Mouse (Mus musculus): ENCODE measurements around the gene Fgd2. TPM values are rescaled to one million over a fixed set of nuclear protein-coding genes. Genes with fewer than 3 reads are reported as not detected.
"Not testable (repeated sequence)": the region's sequence is repeated elsewhere in the genome, so short reads cannot be mapped to it uniquely, and the experiment has no call there.

Gene Fgd2
- polyA plus RNA-seq, 1 experiment from 2014 or later: 7.7 TPM

DNA sequence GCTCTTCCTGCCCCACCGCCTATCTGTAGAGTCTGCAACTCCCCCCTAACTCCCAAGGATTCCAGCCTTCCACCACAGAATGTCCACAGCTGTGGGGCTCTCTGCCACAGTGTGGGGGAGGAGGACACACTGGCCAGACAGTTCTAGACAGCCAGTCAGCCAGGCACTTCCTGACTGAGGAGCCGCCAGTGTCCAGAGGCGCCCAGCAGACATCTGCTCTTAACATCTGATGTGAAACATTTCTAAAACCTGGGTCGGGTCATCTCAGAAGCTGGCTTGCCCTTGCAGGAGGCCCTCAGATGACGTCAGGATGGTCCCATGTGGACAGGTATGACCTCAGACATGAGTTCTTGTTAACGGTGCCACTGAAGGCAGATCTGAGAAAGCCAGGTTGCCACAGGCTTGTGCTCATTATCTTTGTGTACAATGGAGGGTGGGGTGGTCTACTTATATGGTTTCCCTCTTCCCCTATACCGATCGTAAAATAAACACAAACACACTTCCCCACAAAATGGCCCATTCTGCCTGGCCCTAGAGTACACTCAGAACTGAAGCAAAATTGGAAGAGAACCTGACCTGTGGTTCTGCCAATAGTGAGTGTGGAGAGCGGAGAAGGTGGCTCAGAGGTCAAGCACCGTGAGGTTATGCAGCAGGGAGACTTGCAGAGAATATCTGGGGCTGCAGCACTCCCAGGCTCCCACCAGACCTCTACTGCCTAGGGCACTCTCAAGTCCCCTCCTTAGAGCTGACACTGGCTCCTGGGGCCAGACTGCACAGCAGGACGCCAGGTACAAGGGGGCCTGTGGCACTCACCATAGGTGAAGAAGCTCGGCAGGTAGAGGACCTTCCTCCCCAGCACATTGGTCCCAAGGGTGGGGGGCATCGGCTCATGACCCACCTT is 18.5 kb upstream of the Fgd2 start:
- ATAC-seq (ENCODE audit: low read depth): no peak
- Histone ChIP-seq H3K9ac (ENCODE audit: low read depth, low read length) (no peak overlapping the region), H3K9me3 (replicated peaks; ENCODE audit: control insufficient read depth, low read length) (no peaks in the 10 kb centered on the region), H3K27me3 (ENCODE audit: control insufficient read depth, insufficient read depth, low read depth, low read length) (no peaks in the 10 kb centered on the region), H3K4me3 (ENCODE audit: low read depth, low read length) (no peak overlapping the region), H3K4me2 (ENCODE audit: low read depth, low read length) (no peak overlapping the region), H3K27ac (ENCODE audit: low read length) (peak overlapping the region; percentile 55; the same call in 1 of the 2 replicates), H3K4me1 (ENCODE audit: control insufficient read depth, low read depth, low read length) (peaks cover 31% of the 10 kb centered on the region), H3K36me3 (ENCODE audit: control insufficient read depth, insufficient read depth) (peaks cover 6% of the 10 kb centered on the region; the same call in 1 of the 2 replicates)
- WGBS (ENCODE audit: insufficient replicate concordance): 46% methylated on average over 13 of the region's 13 CpGs

DNA sequence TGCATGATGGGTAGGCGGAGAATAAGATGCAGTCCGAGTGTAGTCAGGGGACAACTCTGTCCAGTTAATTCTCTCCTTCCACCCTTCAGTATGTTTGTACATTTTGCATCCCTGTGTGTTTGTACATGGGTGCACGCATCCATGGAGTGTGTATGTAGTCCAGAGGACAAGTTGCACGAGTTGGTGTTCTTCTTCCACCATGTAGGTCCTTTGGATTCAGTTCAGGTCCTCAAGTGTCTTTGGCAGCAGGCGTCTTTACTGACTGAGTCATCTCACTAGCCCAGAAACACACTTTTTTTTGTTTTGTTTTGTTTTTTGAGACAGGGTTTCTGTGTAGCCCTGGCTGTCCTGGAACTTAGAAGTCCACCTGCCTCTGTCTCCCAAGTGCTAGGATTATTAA is 17.5 kb upstream of the Fgd2 start:
- H3K27ac ChIP-seq (ENCODE audit: low read length): no peak overlapping the region
- no peak overlapping the region for H3K9ac ChIP-seq (ENCODE audit: low read depth, low read length)
- H3K27me3 ChIP-seq (ENCODE audit: control insufficient read depth, insufficient read depth, low read depth, low read length): no peaks in the 10 kb centered on the region
- H3K4me1 ChIP-seq (ENCODE audit: control insufficient read depth, low read depth, low read length): peaks cover 35% of the 10 kb centered on the region
- ATAC-seq (ENCODE audit: low read depth): no peak
- H3K9me3 ChIP-seq (replicated peaks; ENCODE audit: control insufficient read depth, low read length): no peaks in the 10 kb centered on the region
- 74% methylated on average over 5 of the region's 5 CpGs for WGBS (ENCODE audit: insufficient replicate concordance)
- H3K36me3 ChIP-seq (ENCODE audit: control insufficient read depth, insufficient read depth): peaks cover 3% of the 10 kb centered on the region; the same call in 1 of the 2 replicates
- no peak overlapping the region for H3K4me3 ChIP-seq (ENCODE audit: low read depth, low read length)
- H3K4me2 ChIP-seq (ENCODE audit: low read depth, low read length): no peak overlapping the region

DNA sequence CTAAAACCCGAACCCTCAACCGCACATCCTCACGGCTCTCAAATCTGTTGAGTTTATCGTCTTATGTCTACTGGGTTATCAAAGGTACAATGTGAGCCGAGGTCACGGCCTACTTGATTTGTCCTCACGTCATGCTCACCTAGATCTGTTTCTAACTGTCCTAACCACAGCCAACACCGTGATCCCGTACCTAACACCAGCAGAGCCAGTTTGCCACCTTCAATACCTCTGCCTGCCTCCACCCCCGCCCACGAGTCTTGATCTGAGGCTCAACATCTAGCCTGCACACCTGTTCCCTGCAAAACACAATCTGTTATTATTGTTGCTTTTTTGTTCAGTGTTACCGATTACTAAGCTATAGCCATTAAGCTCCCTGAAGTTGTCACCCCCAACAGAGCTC is 15.4 kb upstream of the Fgd2 start:
- H3K27ac ChIP-seq (ENCODE audit: low read length): no peak overlapping the region
- H3K9ac ChIP-seq (ENCODE audit: low read depth, low read length): no peak overlapping the region
- H3K4me1 ChIP-seq (ENCODE audit: control insufficient read depth, low read depth, low read length): peaks cover 35% of the 10 kb centered on the region
- H3K27me3 ChIP-seq (ENCODE audit: control insufficient read depth, insufficient read depth, low read depth, low read length): no peaks in the 10 kb centered on the region
- H3K4me3 ChIP-seq (ENCODE audit: low read depth, low read length): no peak overlapping the region
- 81% methylated on average over 12 of the region's 12 CpGs for WGBS (ENCODE audit: insufficient replicate concordance)
- H3K9me3 ChIP-seq (replicated peaks; ENCODE audit: control insufficient read depth, low read length): no peaks in the 10 kb centered on the region
- H3K4me2 ChIP-seq (ENCODE audit: low read depth, low read length): no peak overlapping the region
- H3K36me3 ChIP-seq (ENCODE audit: control insufficient read depth, insufficient read depth): no peaks in the 10 kb centered on the region
- ATAC-seq (ENCODE audit: low read depth): no peak

DNA sequence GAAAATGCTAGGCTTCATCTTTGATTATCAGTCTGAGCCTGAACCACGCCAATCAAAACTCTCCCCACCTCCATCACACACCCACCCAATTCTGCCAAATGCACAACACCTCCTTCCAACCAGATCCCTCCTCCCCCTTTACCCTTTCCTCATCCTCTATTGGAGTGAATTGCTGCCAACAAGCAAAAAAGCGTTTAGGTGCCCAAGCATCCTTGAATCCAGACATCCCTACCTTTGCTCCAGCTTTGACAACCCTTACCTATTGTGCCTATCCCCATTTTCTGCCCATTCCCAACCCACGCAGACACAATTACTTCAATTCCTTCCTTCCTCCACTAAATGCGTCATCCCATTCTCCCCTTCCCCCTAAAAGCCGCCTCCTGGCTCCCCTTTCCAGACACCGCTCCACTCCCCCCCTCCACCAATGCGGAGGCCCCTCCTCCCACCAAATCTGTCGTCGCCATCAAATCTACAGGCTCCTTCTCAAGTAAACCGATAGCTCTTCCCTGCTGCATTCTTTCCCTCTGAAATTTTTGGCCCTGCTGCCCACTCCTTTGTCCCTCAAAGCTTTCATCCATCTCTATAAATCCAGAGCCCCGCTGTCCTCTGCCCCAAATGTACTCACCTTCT is 14.1 kb upstream of the Fgd2 start:
- Histone ChIP-seq H3K9ac (ENCODE audit: low read depth, low read length) (peak overlapping the region; percentile 84), H3K4me1 (ENCODE audit: control insufficient read depth, low read depth, low read length) (peaks cover 33% of the 10 kb centered on the region), H3K27me3 (ENCODE audit: control insufficient read depth, insufficient read depth, low read depth, low read length) (no peaks in the 10 kb centered on the region), H3K9me3 (replicated peaks; ENCODE audit: control insufficient read depth, low read length) (no peaks in the 10 kb centered on the region), H3K36me3 (ENCODE audit: control insufficient read depth, insufficient read depth) (no peaks in the 10 kb centered on the region), H3K4me2 (ENCODE audit: low read depth, low read length) (peak overlapping the region; percentile 84), H3K4me3 (ENCODE audit: low read depth, low read length) (peak overlapping the region; percentile 92), H3K27ac (ENCODE audit: low read length) (peak overlapping the region; percentile 80; the same call in 1 of the 2 replicates)
- 9% methylated on average over 11 of the region's 11 CpGs for WGBS (ENCODE audit: insufficient replicate concordance)
- no peak for ATAC-seq (ENCODE audit: low read depth)

DNA sequence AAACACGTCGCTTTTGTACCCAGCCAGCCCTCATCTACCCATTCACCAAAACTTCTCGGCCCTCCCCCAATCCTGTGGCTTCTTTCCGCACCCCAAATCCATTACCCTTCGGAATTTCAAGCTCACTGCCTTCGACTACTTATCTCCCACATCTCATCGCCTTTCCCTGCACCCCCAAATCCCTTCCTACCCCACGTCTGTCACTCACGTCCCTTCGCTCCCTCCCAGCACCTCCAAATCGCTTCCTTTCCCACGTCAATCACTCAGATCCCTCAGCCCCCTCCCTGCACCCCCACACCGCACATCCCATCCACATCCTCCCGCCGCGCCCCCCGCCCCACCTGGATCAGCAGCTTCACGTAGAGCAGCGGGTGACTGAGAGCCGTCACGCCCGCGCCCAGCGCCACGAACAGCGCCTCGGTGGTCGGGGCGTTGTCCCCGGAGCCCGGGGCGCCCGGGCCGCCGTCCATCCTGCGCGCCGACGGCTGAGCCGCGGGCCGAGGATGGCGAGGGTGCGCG is 13.5 kb upstream of the Fgd2 start:
- Histone ChIP-seq H3K4me2 (ENCODE audit: low read depth, low read length) (peak overlapping the region; percentile 84), H3K27me3 (ENCODE audit: control insufficient read depth, insufficient read depth, low read depth, low read length) (no peaks in the 10 kb centered on the region), H3K27ac (ENCODE audit: low read length) (peak overlapping the region; percentile 80), H3K4me3 (ENCODE audit: low read depth, low read length) (peak overlapping the region; percentile 92), H3K9me3 (replicated peaks; ENCODE audit: control insufficient read depth, low read length) (no peaks in the 10 kb centered on the region), H3K36me3 (ENCODE audit: control insufficient read depth, insufficient read depth) (no peaks in the 10 kb centered on the region), H3K9ac (ENCODE audit: low read depth, low read length) (peak overlapping the region; percentile 84), H3K4me1 (ENCODE audit: control insufficient read depth, low read depth, low read length) (peaks cover 27% of the 10 kb centered on the region)
- no peak for ATAC-seq (ENCODE audit: low read depth)
- under 1% methylated on average over 45 of the region's 45 CpGs for WGBS (ENCODE audit: insufficient replicate concordance)

DNA sequence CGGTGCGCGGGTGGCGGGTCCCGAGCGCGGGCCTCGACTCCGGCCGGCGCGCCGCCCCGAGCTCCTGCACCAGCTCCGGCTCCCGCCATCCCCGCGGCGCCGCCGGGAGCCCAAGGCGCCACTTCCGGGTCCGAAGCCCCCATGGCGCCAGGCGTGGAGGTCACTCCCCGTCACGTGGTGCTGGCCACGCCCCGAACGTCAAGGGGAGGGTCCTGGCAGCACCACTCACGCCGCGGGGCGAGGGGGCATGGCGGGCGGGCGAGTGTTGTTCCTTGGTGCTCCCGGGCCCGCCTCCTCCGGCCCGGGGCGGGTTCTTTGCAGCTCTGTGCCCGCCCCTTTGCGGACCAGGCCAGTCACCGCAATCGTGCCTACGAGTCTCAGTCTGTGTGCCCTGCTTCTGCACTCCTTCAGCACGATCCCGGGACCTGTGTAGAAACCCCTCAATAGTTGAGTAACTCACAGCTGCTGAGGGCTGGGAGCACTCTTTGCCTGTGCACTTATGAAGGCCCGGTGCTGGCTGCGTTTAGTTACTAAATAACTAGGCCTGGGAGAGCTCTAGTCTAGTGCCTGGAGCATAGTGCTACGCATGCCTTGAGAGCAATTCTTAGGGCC is 13.0 kb upstream of the Fgd2 start, which contains the start of gene Mtch1:
Mtch1 (minus strand) TSS at position 290 of the 612 bp plus-strand sequence.
- Histone ChIP-seq H3K9ac (ENCODE audit: low read depth, low read length) (peak within 1 kb of the TSS; percentile 84), H3K4me2 (ENCODE audit: low read depth, low read length) (peak within 1 kb of the TSS; percentile 84), H3K27me3 (ENCODE audit: control insufficient read depth, insufficient read depth, low read depth, low read length) (no peaks in the 10 kb centered on the region), H3K36me3 (ENCODE audit: control insufficient read depth, insufficient read depth) (no peaks in the 10 kb centered on the region), H3K4me1 (ENCODE audit: control insufficient read depth, low read depth, low read length) (peaks cover 22% of the 10 kb centered on the region), H3K27ac (ENCODE audit: low read length) (peak within 1 kb of the TSS; percentile 86), H3K9me3 (replicated peaks; ENCODE audit: control insufficient read depth, low read length) (no peaks in the 10 kb centered on the region), H3K4me3 (ENCODE audit: low read depth, low read length) (peak within 1 kb of the TSS; percentile 92)
- peak; percentile 97 for ATAC-seq (ENCODE audit: low read depth)
- 1% methylated on average over 51 of the region's 53 CpGs for WGBS (ENCODE audit: insufficient replicate concordance)

DNA sequence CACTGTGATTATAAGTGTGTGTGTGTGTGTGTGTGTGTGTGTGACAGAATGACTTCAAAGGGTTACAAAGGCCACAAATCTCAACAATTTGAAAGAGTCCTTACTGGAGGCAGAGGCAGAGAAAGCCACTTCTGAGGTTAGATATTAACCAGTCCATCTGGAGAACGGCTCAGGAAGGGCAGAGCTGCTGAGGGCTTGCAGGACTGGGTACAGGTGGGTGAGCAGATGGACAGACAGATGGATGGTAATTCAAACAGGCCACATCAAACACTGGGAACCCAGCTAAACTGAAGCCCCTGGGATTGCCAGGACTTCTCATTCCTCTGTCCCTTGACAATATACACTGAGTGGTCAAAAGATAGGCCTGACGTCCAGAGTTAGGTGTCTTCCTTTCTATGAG is 11.7 kb upstream of the Fgd2 start:
- H3K36me3 ChIP-seq (ENCODE audit: control insufficient read depth, insufficient read depth): no peaks in the 10 kb centered on the region
- no peak for ATAC-seq (ENCODE audit: low read depth)
- no peaks in the 10 kb centered on the region for H3K27me3 ChIP-seq (ENCODE audit: control insufficient read depth, insufficient read depth, low read depth, low read length)
- no peak overlapping the region for H3K4me3 ChIP-seq (ENCODE audit: low read depth, low read length)
- peak overlapping the region; percentile 86 for H3K27ac ChIP-seq (ENCODE audit: low read length)
- H3K9ac ChIP-seq (ENCODE audit: low read depth, low read length): no peak overlapping the region
- 62% methylated on average over 2 of the region's 2 CpGs for WGBS (ENCODE audit: insufficient replicate concordance)
- H3K4me2 ChIP-seq (ENCODE audit: low read depth, low read length): no peak overlapping the region
- H3K4me1 ChIP-seq (ENCODE audit: control insufficient read depth, low read depth, low read length): peaks cover 19% of the 10 kb centered on the region
- H3K9me3 ChIP-seq (replicated peaks; ENCODE audit: control insufficient read depth, low read length): no peaks in the 10 kb centered on the region

DNA sequence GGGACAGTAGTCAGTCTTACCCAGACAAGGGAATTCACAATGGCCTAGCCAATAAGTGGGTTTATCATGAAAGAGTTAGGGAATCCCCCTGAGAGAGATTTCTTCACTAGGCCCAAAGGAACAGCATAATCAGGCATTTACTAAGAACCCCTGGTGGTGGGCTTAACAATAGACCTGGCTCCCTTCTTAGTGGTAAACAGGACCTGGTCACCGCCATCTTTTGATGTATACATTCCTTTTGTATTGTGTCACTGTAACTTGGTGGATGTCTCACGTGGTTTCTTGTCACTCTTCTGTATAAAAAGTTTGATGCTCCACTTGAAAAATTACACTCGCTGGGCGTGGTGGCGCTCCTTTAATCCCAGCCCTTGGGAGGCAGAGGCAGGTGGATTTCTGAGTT is 9.7 kb upstream of the Fgd2 start:
- peaks cover 17% of the 10 kb centered on the region for H3K4me1 ChIP-seq (ENCODE audit: control insufficient read depth, low read depth, low read length)
- WGBS (ENCODE audit: insufficient replicate concordance): 66% methylated on average over 5 of the region's 5 CpGs
- not testable (repeated sequence) for H3K4me2 ChIP-seq (ENCODE audit: low read depth, low read length); H3K9me3 ChIP-seq (replicated peaks; ENCODE audit: control insufficient read depth, low read length); H3K4me3 ChIP-seq (ENCODE audit: low read depth, low read length); H3K36me3 ChIP-seq (ENCODE audit: control insufficient read depth, insufficient read depth); ATAC-seq (ENCODE audit: low read depth); H3K27me3 ChIP-seq (ENCODE audit: control insufficient read depth, insufficient read depth, low read depth, low read length); H3K9ac ChIP-seq (ENCODE audit: low read depth, low read length); H3K27ac ChIP-seq (ENCODE audit: low read length)

Measured in liver, embryonic 16.5 days (tissue).